Mouse (Mus musculus) limb, embryonic 11.5 days (tissue): ENCODE results near the gene Rnf145. TPM values are rescaled to one million over a fixed set of nuclear protein-coding genes. Genes with fewer than 3 reads are reported as not detected.

ENCODE experiments used
- ATAC-seq: fragments of 200-750 bp; cut with Nextera tagmentation; 2 replicates; pipeline ENCODE4 v1.8.0; 2017; ENCODE audit warnings: low read depth; ENCODE audit not compliant: insufficient number of reproducible peaks, low FRiP score, low TSS enrichment
- DNase-seq: peaks from one replicate; pipeline ENCODE4 v3.0.0-alpha.2; 2015; ENCODE audit warnings: low spot score
- H3K27ac ChIP-seq: fragments of 300-500 bp; sonication (generic); replicated peaks from 2 replicates; pipeline ENCODE4 v1.5.1; 2014; ENCODE audit warnings: low read depth, mild to moderate bottlenecking, low read length
- H3K27me3 ChIP-seq: fragments of 300-500 bp; sonication (generic); 2 replicates; pipeline ENCODE4 v1.6.1; 2014; ENCODE audit warnings: mild to moderate bottlenecking, low read length, mixed read lengths; ENCODE audit not compliant: control insufficient read depth, insufficient read depth
- H3K36me3 ChIP-seq: fragments of 300-500 bp; sonication (generic); 2 replicates; pipeline ENCODE4 v1.6.1; 2014; ENCODE audit warnings: mild to moderate bottlenecking, low read length, moderate library complexity, mixed read lengths; ENCODE audit not compliant: control insufficient read depth, insufficient read depth
- H3K4me1 ChIP-seq: fragments of 300-500 bp; sonication (generic); 2 replicates; pipeline ENCODE4 v1.6.1; 2014; ENCODE audit warnings: low read length, mixed read lengths; ENCODE audit not compliant: control insufficient read depth, insufficient read depth
- H3K4me2 ChIP-seq: fragments of 300-500 bp; sonication (generic); 2 replicates; pipeline ENCODE4 v1.6.1; 2014; ENCODE audit warnings: low read depth, mild to moderate bottlenecking, moderate library complexity; ENCODE audit not compliant: severe bottlenecking
- H3K4me3 ChIP-seq: fragments of 300-500 bp; sonication (generic); 2 replicates; pipeline ENCODE4 v1.5.1; 2014; ENCODE audit warnings: low read depth, low read length
- H3K9ac ChIP-seq: fragments of 300-500 bp; sonication (generic); 2 replicates; pipeline ENCODE4 v1.6.1; 2014; ENCODE audit warnings: mild to moderate bottlenecking, low read length
- H3K9me3 ChIP-seq: fragments of 300-500 bp; sonication (generic); 2 replicates; pipeline ENCODE4 v1.6.1; 2016; ENCODE audit warnings: low read length; ENCODE audit not compliant: control insufficient read depth
- WGBS: fragments of 180-500 bp; shearing (Covaris S2); extraction: QIAGEN DNeasy Blood & Tissue Kit; methylation state at CpG from one replicate; pipeline ENCODE4 v1.1.7; 2014; 5-methylcytosine and 5-hydroxymethylcytosine counted together
- polyA plus RNA-seq: library from polyadenylated mRNA; unstranded; fragments of >200 nt; fragmentation: Nextera tagmentation; extraction: Ambion mirVana; gene quantifications from 2 replicates; pipeline ENCODE4 v1.2.1, GENCODE M21; 2014

The Rnf145 gene
- polyA plus RNA-seq, 1 experiment from 2014 or later = 96.1 TPM

- Histone ChIP-seq H3K4me3 (no peak overlapping the region), H3K9me3 (no peaks in the 10 kb centered on the region), H3K4me1 (no peaks in the 10 kb centered on the region), H3K4me2 (no peak overlapping the region), H3K27me3 (no peaks in the 10 kb centered on the region), H3K36me3 (peaks cover 30% of the 10 kb centered on the region), H3K9ac (no peak overlapping the region), H3K27ac (no peak overlapping the region)
- DNase-seq (no peak), ATAC-seq (no peak)
- 82% methylated on average over 4 of the region's 4 CpGs for WGBS
Measured at GRCm38 (mm10) chr11:44554339-44554738, 35.6 kb downstream of the Rnf145 start.

GRCm38 (mm10) chr11:44558521-44558920 is 39.8 kb downstream of the Rnf145 start:
- Histone ChIP-seq H3K27ac (no peak overlapping the region), H3K9ac (no peak overlapping the region), H3K36me3 (peaks cover 18% of the 10 kb centered on the region), H3K4me1 (no peaks in the 10 kb centered on the region), H3K9me3 (no peaks in the 10 kb centered on the region), H3K4me2 (no peak overlapping the region), H3K4me3 (no peak overlapping the region), H3K27me3 (no peaks in the 10 kb centered on the region)
- ATAC-seq (no peak), DNase-seq (no peak)
- 97% methylated on average over 3 of the region's 3 CpGs for WGBS

GRCm38 (mm10) chr11:44559466-44559865 is 40.7 kb downstream of the Rnf145 start:
- DNase-seq = no peak

GRCm38 (mm10) chr11:44560396-44560795 is 41.6 kb downstream of the Rnf145 start:
- WGBS = 91% methylated on average over 8 of the region's 8 CpGs
- DNase-seq = no peak
- H3K36me3 ChIP-seq = peaks cover 32% of the 10 kb centered on the region

More at GRCm38 (mm10) chr11:44559466-44559865, 40.7 kb downstream of the Rnf145 start:
- no peak for ATAC-seq
- H3K27ac ChIP-seq = no peak overlapping the region
- no peak overlapping the region for H3K4me2 ChIP-seq
- 94% methylated on average over 6 of the region's 6 CpGs for WGBS
- H3K36me3 ChIP-seq = peaks cover 26% of the 10 kb centered on the region
- H3K4me3 ChIP-seq = no peak overlapping the region
- H3K9ac ChIP-seq = no peak overlapping the region
- H3K9me3 ChIP-seq = no peaks in the 10 kb centered on the region
- H3K27me3 ChIP-seq = no peaks in the 10 kb centered on the region
- no peaks in the 10 kb centered on the region for H3K4me1 ChIP-seq

GRCm38 (mm10) chr11:44561476-44562015 is 42.8 kb downstream of the Rnf145 start:
- H3K9ac ChIP-seq = no peak overlapping the region
- peaks cover 32% of the 10 kb centered on the region for H3K36me3 ChIP-seq
- H3K4me3 ChIP-seq = no peak overlapping the region
- no peaks in the 10 kb centered on the region for H3K27me3 ChIP-seq
- no peak for DNase-seq
- no peaks in the 10 kb centered on the region for H3K4me1 ChIP-seq
- no peak overlapping the region for H3K27ac ChIP-seq
- 89% methylated on average over 21 of the region's 21 CpGs for WGBS
- H3K4me2 ChIP-seq = no peak overlapping the region
- no peak for ATAC-seq
- H3K9me3 ChIP-seq = no peaks in the 10 kb centered on the region

More at GRCm38 (mm10) chr11:44560396-44560795, 41.6 kb downstream of the Rnf145 start:
- Histone ChIP-seq H3K9ac (no peak overlapping the region), H3K4me3 (no peak overlapping the region), H3K9me3 (no peaks in the 10 kb centered on the region), H3K4me2 (no peak overlapping the region), H3K27ac (no peak overlapping the region), H3K27me3 (no peaks in the 10 kb centered on the region), H3K4me1 (no peaks in the 10 kb centered on the region)
- ATAC-seq = no peak

- Histone ChIP-seq H3K4me3 (no peak overlapping the region), H3K27me3 (no peaks in the 10 kb centered on the region), H3K9me3 (no peaks in the 10 kb centered on the region), H3K4me1 (no peaks in the 10 kb centered on the region), H3K27ac (no peak overlapping the region), H3K4me2 (no peak overlapping the region), H3K9ac (no peak overlapping the region), H3K36me3 (peaks cover 26% of the 10 kb centered on the region)
- no peak for ATAC-seq
- WGBS = 89% methylated on average over 11 of the region's 12 CpGs
- DNase-seq = no peak
Measured at GRCm38 (mm10) chr11:44562389-44563135, 43.8 kb downstream of the Rnf145 start.

- Histone ChIP-seq H3K36me3 (peaks cover 27% of the 10 kb centered on the region), H3K9me3 (no peaks in the 10 kb centered on the region), H3K27ac (no peak overlapping the region), H3K27me3 (no peaks in the 10 kb centered on the region), H3K4me1 (no peaks in the 10 kb centered on the region), H3K4me2 (no peak overlapping the region), H3K4me3 (no peak overlapping the region), H3K9ac (no peak overlapping the region)
- ATAC-seq (no peak), DNase-seq (no peak)
- 92% methylated on average over 12 of the region's 12 CpGs for WGBS
Measured at GRCm38 (mm10) chr11:44564245-44564864, 45.6 kb downstream of the Rnf145 start.

GRCm38 (mm10) chr11:44564940-44565339 is 46.2 kb downstream of the Rnf145 start:
- Histone ChIP-seq H3K27ac (no peak overlapping the region), H3K36me3 (peaks cover 29% of the 10 kb centered on the region), H3K4me3 (no peak overlapping the region), H3K9me3 (no peaks in the 10 kb centered on the region), H3K4me2 (no peak overlapping the region), H3K4me1 (no peaks in the 10 kb centered on the region), H3K27me3 (no peaks in the 10 kb centered on the region), H3K9ac (no peak overlapping the region)
- ATAC-seq (no peak), DNase-seq (no peak)
